Mouse (Mus musculus): ENCODE results near the gene Cntn5. TPM values are rescaled to one million over a fixed set of nuclear protein-coding genes. Genes with fewer than 3 reads are reported as not detected.

Cntn5 gene
- polyA plus RNA-seq, 1 experiment from 2014 or later: 24.6 TPM

GRCm38 (mm10) chr9:9872112-9873035 is 1032.2 kb downstream of the Cntn5 start:
- H3K9me3 ChIP-seq (replicated peaks): no peaks in the 10 kb centered on the region
- no peak overlapping the region for H3K4me2 ChIP-seq
- ATAC-seq (ENCODE audit: low FRiP score): peak; percentile 50
- 33% methylated on average over 7 of the region's 7 CpGs for WGBS
- no peak overlapping the region for H3K27ac ChIP-seq (replicated peaks)
- H3K4me3 ChIP-seq (replicated peaks): no peak overlapping the region
- no peaks in the 10 kb centered on the region for H3K36me3 ChIP-seq
- no peaks in the 10 kb centered on the region for H3K4me1 ChIP-seq
- no peak overlapping the region for H3K9ac ChIP-seq (replicated peaks)
- no peaks in the 10 kb centered on the region for H3K27me3 ChIP-seq (replicated peaks)

GRCm38 (mm10) chr9:9860631-9861030 is 1043.9 kb downstream of the Cntn5 start:
- Histone ChIP-seq H3K9ac (replicated peaks) (no peak overlapping the region), H3K9me3 (replicated peaks) (0 out of 2 replicates have a peak, but pooled peaks cover 4% of the 10 kb centered on the region), H3K27me3 (replicated peaks) (no peaks in the 10 kb centered on the region), H3K4me2 (no peak overlapping the region), H3K4me1 (no peaks in the 10 kb centered on the region), H3K27ac (replicated peaks) (no peak overlapping the region), H3K4me3 (replicated peaks) (no peak overlapping the region), H3K36me3 (no peaks in the 10 kb centered on the region)
- WGBS: 62% methylated on average over 3 of the region's 3 CpGs
- ATAC-seq (ENCODE audit: low FRiP score): no peak

- ATAC-seq (ENCODE audit: low FRiP score): 0 out of 2 replicates have a peak, but pooled peaks have one; percentile 50
Observed at GRCm38 (mm10) chr9:9859323-9859722, 1045.3 kb downstream of the Cntn5 start.

DNA sequence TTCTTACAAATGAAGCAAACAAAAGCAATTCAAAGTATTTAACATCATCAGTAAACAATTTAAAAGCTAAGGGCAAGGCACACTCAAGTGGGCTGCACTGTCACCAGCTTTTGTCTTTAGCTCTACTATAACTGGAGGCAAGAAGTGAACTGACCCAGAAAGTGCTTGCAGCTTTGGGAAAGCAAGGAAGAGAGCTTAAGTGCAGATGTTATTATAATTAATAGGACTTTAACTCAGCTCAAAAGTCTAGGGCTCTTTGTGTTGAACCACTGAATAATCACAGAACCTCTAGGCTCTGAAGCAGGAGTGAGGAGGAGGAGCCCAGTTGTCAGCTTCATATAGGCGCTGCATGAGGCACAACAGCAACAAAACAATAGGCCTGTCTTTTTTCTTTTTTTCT is 1049.8 kb downstream of the Cntn5 start:
- 71% methylated on average over 1 of the region's 1 CpGs for WGBS
- Histone ChIP-seq H3K4me3 (replicated peaks) (no peak overlapping the region), H3K27me3 (replicated peaks) (no peaks in the 10 kb centered on the region), H3K36me3 (no peaks in the 10 kb centered on the region), H3K9me3 (replicated peaks) (0 out of 2 replicates have a peak, but pooled peaks cover 4% of the 10 kb centered on the region), H3K4me2 (no peak overlapping the region), H3K4me1 (no peaks in the 10 kb centered on the region), H3K27ac (replicated peaks) (no peak overlapping the region), H3K9ac (replicated peaks) (no peak overlapping the region)
- ATAC-seq (ENCODE audit: low FRiP score): no peak

More at GRCm38 (mm10) chr9:9859323-9859722, 1045.3 kb downstream of the Cntn5 start:
- Histone ChIP-seq H3K27me3 (replicated peaks) (no peaks in the 10 kb centered on the region), H3K27ac (replicated peaks) (no peak overlapping the region), H3K4me2 (no peak overlapping the region), H3K36me3 (no peaks in the 10 kb centered on the region), H3K4me1 (no peaks in the 10 kb centered on the region), H3K9me3 (replicated peaks) (0 out of 2 replicates have a peak, but pooled peaks cover 4% of the 10 kb centered on the region), H3K9ac (replicated peaks) (no peak overlapping the region), H3K4me3 (replicated peaks) (no peak overlapping the region)
- WGBS: 54% methylated on average over 1 of the region's 1 CpGs

- Histone ChIP-seq H3K4me1 (no peaks in the 10 kb centered on the region), H3K9ac (replicated peaks) (no peak overlapping the region), H3K27ac (replicated peaks) (no peak overlapping the region), H3K27me3 (replicated peaks) (no peaks in the 10 kb centered on the region), H3K36me3 (no peaks in the 10 kb centered on the region), H3K4me3 (replicated peaks) (no peak overlapping the region), H3K9me3 (replicated peaks) (no peaks in the 10 kb centered on the region), H3K4me2 (no peak overlapping the region)
- no peak for ATAC-seq (ENCODE audit: low FRiP score)
- WGBS: 82% methylated on average over 2 of the region's 2 CpGs
Observed at GRCm38 (mm10) chr9:9830231-9830630, 1074.3 kb downstream of the Cntn5 start.

- Histone ChIP-seq H3K9ac (replicated peaks) (no peak overlapping the region), H3K4me2 (no peak overlapping the region), H3K27me3 (replicated peaks) (no peaks in the 10 kb centered on the region), H3K4me3 (replicated peaks) (no peak overlapping the region), H3K36me3 (no peaks in the 10 kb centered on the region), H3K4me1 (no peaks in the 10 kb centered on the region), H3K9me3 (replicated peaks) (no peaks in the 10 kb centered on the region), H3K27ac (replicated peaks) (no peak overlapping the region)
- 91% methylated on average over 1 of the region's 1 CpGs for WGBS
- ATAC-seq (ENCODE audit: low FRiP score): no peak
Observed at GRCm38 (mm10) chr9:9819963-9820362, 1084.6 kb downstream of the Cntn5 start.

- no peak overlapping the region for H3K27ac ChIP-seq (replicated peaks)
- ATAC-seq (ENCODE audit: low FRiP score): no peak
- 79% methylated on average over 2 of the region's 2 CpGs for WGBS
- no peak overlapping the region for H3K9ac ChIP-seq (replicated peaks)
- H3K36me3 ChIP-seq: no peaks in the 10 kb centered on the region
- H3K4me1 ChIP-seq: no peaks in the 10 kb centered on the region
- no peaks in the 10 kb centered on the region for H3K27me3 ChIP-seq (replicated peaks)
- H3K4me3 ChIP-seq (replicated peaks): no peak overlapping the region
- H3K4me2 ChIP-seq: no peak overlapping the region
- H3K9me3 ChIP-seq (replicated peaks): no peaks in the 10 kb centered on the region
Observed at GRCm38 (mm10) chr9:9817477-9817876, 1087.1 kb downstream of the Cntn5 start.

DNA sequence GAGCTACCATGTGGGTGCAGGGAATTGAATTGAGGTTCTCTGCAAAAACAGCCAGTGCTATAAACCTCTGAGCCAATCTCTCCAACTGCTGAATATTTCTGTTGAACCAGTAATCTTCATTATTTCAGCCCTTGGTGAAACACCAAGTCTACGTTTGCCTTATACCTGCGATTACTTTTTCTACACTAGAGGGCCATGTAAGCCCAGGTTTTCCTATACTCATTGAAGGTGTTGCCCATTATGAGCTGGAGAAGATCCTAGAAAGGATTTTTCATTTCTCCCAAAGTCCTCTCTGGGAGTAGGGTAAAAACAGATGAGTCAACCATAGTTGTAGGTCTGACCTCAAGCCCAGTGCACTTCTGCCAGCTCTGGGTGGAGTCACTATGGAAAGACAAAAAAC is 1105.0 kb downstream of the Cntn5 start:
- Histone ChIP-seq H3K9ac (replicated peaks) (no peak overlapping the region), H3K9me3 (replicated peaks) (no peaks in the 10 kb centered on the region), H3K4me3 (replicated peaks) (no peak overlapping the region), H3K27me3 (replicated peaks) (no peaks in the 10 kb centered on the region), H3K4me2 (no peak overlapping the region), H3K4me1 (no peaks in the 10 kb centered on the region), H3K27ac (replicated peaks) (no peak overlapping the region), H3K36me3 (no peaks in the 10 kb centered on the region)
- 79% methylated on average over 2 of the region's 2 CpGs for WGBS
- no peak for ATAC-seq (ENCODE audit: low FRiP score)

DNA sequence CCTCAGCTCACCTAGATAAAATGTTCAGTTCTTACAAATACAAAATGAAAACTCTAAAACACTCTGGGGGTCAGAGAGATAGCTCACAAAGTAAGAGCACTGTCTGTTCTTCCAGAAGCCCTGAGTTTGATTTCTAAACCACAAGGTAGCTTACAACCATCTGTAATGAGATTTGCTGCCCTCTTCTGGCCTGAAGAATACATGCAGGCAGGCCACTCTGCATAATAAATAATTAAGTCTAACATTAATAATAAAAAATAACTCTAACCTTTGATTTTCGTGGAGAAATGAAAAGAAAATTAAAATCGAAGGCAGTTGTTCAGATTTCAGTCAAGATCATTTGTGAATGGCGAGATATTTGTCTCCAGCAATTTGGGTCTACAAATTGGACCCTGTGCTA is 1120.9 kb downstream of the Cntn5 start:
- no peaks in the 10 kb centered on the region for H3K27me3 ChIP-seq (replicated peaks)
- ATAC-seq (ENCODE audit: low FRiP score): no peak
- H3K9ac ChIP-seq (replicated peaks): no peak overlapping the region
- H3K36me3 ChIP-seq: no peaks in the 10 kb centered on the region
- no peak overlapping the region for H3K4me2 ChIP-seq
- H3K4me1 ChIP-seq: no peaks in the 10 kb centered on the region
- H3K9me3 ChIP-seq (replicated peaks): no peaks in the 10 kb centered on the region
- H3K27ac ChIP-seq (replicated peaks): no peak overlapping the region
- no peak overlapping the region for H3K4me3 ChIP-seq (replicated peaks)
- 64% methylated on average over 3 of the region's 3 CpGs for WGBS

DNA sequence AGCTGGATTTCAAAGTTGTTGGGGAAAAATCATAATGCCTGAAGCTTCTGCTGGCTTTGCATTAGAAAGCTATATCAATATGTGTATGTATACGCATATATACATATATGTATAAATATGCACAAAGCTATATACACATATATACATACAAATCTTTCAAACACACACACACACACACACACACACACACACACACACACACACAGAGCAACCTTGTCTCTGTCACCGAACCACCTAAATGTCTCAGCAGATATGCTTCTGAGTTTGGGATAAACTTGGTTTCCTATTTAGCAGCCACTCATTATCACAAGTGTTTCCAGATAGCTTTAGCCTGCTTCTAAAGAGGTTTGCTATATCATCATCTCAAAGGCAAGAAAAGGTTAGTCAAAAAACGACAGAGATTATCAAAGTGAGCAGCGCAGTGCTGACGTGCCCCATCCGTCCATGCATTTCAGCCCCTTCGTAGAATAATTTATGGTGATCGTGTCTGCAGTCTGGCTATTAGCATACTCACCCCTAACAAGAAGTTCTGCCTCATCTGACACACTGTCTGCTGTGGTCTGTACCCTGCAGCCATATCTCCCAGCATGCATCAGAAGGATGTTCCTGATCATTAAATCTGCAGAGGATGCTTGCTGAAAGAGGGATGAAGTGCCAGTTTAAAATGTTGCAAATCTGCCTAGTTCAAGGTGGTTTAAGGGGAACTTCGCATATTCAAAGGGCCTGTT is 1123.3 kb downstream of the Cntn5 start:
- no peak overlapping the region for H3K4me3 ChIP-seq (replicated peaks)
- no peak overlapping the region for H3K4me2 ChIP-seq
- no peaks in the 10 kb centered on the region for H3K9me3 ChIP-seq (replicated peaks)
- WGBS: 53% methylated on average over 9 of the region's 9 CpGs
- no peaks in the 10 kb centered on the region for H3K36me3 ChIP-seq
- H3K27ac ChIP-seq (replicated peaks): no peak overlapping the region
- H3K4me1 ChIP-seq: no peaks in the 10 kb centered on the region
- ATAC-seq (ENCODE audit: low FRiP score): peak; percentile 74
- no peak overlapping the region for H3K9ac ChIP-seq (replicated peaks)
- no peaks in the 10 kb centered on the region for H3K27me3 ChIP-seq (replicated peaks)

- Histone ChIP-seq H3K36me3 (no peaks in the 10 kb centered on the region), H3K9ac (replicated peaks) (no peak overlapping the region), H3K27ac (replicated peaks) (no peak overlapping the region), H3K9me3 (replicated peaks) (no peaks in the 10 kb centered on the region), H3K4me3 (replicated peaks) (no peak overlapping the region), H3K27me3 (replicated peaks) (no peaks in the 10 kb centered on the region), H3K4me1 (no peaks in the 10 kb centered on the region), H3K4me2 (no peak overlapping the region)
- WGBS: 72% methylated on average over 3 of the region's 3 CpGs
- no peak for ATAC-seq (ENCODE audit: low FRiP score)
Observed at GRCm38 (mm10) chr9:9779646-9780045, 1124.9 kb downstream of the Cntn5 start.

GRCm38 (mm10) chr9:9770777-9771176 is 1133.8 kb downstream of the Cntn5 start:
- Histone ChIP-seq H3K9me3 (replicated peaks) (no peaks in the 10 kb centered on the region), H3K36me3 (no peaks in the 10 kb centered on the region), H3K4me2 (no peak overlapping the region), H3K4me3 (replicated peaks) (no peak overlapping the region), H3K27ac (replicated peaks) (no peak overlapping the region), H3K9ac (replicated peaks) (no peak overlapping the region), H3K4me1 (no peaks in the 10 kb centered on the region), H3K27me3 (replicated peaks) (no peaks in the 10 kb centered on the region)
- WGBS: 78% methylated on average over 2 of the region's 2 CpGs
- ATAC-seq (ENCODE audit: low FRiP score): no peak

Data from neural tube, embryonic 15.5 days (tissue).